Mouse (Mus musculus) embryonic fibroblast, embryonic 13.5 days (primary cell): ENCODE results near the gene Atp11a.

Source experiments
- CTCF ChIP-seq: IDR thresholded peaks from 2 replicates; pipeline ENCODE4 v1.5.1; 2011; ENCODE audit warnings: mild to moderate bottlenecking, control low read depth, low read length, moderate library complexity, borderline replicate concordance; ENCODE audit not compliant: insufficient read depth
- POLR2A ChIP-seq: IDR thresholded peaks from 2 replicates; pipeline ENCODE4 v1.6.1; 2011; ENCODE audit warnings: low read depth, mild to moderate bottlenecking, control low read depth, low read length, moderate library complexity

GRCm38 (mm10) chr8:12755826-12756225 is 988 bp upstream of the Atp11a start:
- TF ChIP-seq POLR2A (no peak), CTCF (no peak)
